Mouse (Mus musculus): ENCODE measurements around the gene Trabd2b. TPM values are rescaled to one million over a fixed set of nuclear protein-coding genes. Genes with fewer than 3 reads are reported as not detected.

Trabd2b gene
- polyA plus RNA-seq, 1 experiment from 2014 or later, result 1.3 TPM

GRCm38 (mm10) chr4:114557731-114558130, 151.2 kb downstream of the Trabd2b start:
- no peak for ATAC-seq (replicated peaks; ENCODE audit: low FRiP score)
- H3K4me2 ChIP-seq, result no peak overlapping the region
- no peaks in the 10 kb centered on the region for H3K36me3 ChIP-seq (ENCODE audit: control insufficient read depth, insufficient read depth, low read length)
- H3K27me3 ChIP-seq (replicated peaks; ENCODE audit: control insufficient read depth, insufficient read depth, low read length), result no peaks in the 10 kb centered on the region
- WGBS, result 50% methylated on average over 6 of the region's 6 CpGs
- no peak overlapping the region for H3K27ac ChIP-seq (ENCODE audit: low read depth, low read length)
- no peak overlapping the region for H3K9ac ChIP-seq (ENCODE audit: low read depth, low read length)
- H3K4me1 ChIP-seq (replicated peaks; ENCODE audit: control insufficient read depth, insufficient read depth, low read length), result no peaks in the 10 kb centered on the region
- no peaks in the 10 kb centered on the region for H3K9me3 ChIP-seq (ENCODE audit: control insufficient read depth, low read length)
- no peak for DNase-seq (ENCODE audit: low spot score)
- H3K4me3 ChIP-seq (ENCODE audit: low read depth, low read length), result no peak overlapping the region

- DNase-seq (ENCODE audit: low spot score) (no peak), ATAC-seq (replicated peaks; ENCODE audit: low FRiP score) (no peak)
- H3K9ac ChIP-seq (ENCODE audit: low read depth, low read length), result no peak overlapping the region
- H3K4me1 ChIP-seq (replicated peaks; ENCODE audit: control insufficient read depth, insufficient read depth, low read length), result no peaks in the 10 kb centered on the region
- H3K4me2 ChIP-seq, result no peak overlapping the region
- no peaks in the 10 kb centered on the region for H3K9me3 ChIP-seq (ENCODE audit: control insufficient read depth, low read length)
- no peak overlapping the region for H3K27ac ChIP-seq (ENCODE audit: low read depth, low read length)
- no peaks in the 10 kb centered on the region for H3K36me3 ChIP-seq (ENCODE audit: control insufficient read depth, insufficient read depth, low read length)
- WGBS, result 34% methylated on average over 3 of the region's 3 CpGs
- no peaks in the 10 kb centered on the region for H3K27me3 ChIP-seq (replicated peaks; ENCODE audit: control insufficient read depth, insufficient read depth, low read length)
- no peak overlapping the region for H3K4me3 ChIP-seq (ENCODE audit: low read depth, low read length)
Observed at GRCm38 (mm10) chr4:114558487-114558886, 152.0 kb downstream of the Trabd2b start.

- Histone ChIP-seq H3K9ac (ENCODE audit: low read depth, low read length) (no peak overlapping the region), H3K36me3 (ENCODE audit: control insufficient read depth, insufficient read depth, low read length) (no peaks in the 10 kb centered on the region), H3K9me3 (ENCODE audit: control insufficient read depth, low read length) (no peaks in the 10 kb centered on the region), H3K27me3 (replicated peaks; ENCODE audit: control insufficient read depth, insufficient read depth, low read length) (no peaks in the 10 kb centered on the region), H3K4me3 (ENCODE audit: low read depth, low read length) (no peak overlapping the region), H3K4me2 (no peak overlapping the region), H3K27ac (ENCODE audit: low read depth, low read length) (no peak overlapping the region), H3K4me1 (replicated peaks; ENCODE audit: control insufficient read depth, insufficient read depth, low read length) (no peaks in the 10 kb centered on the region)
- WGBS, result 81% methylated on average over 17 of the region's 17 CpGs
- no peak for ATAC-seq (replicated peaks; ENCODE audit: low FRiP score)
- no peak for DNase-seq (ENCODE audit: low spot score)
Observed at GRCm38 (mm10) chr4:114560638-114561216, 154.2 kb downstream of the Trabd2b start.

DNA sequence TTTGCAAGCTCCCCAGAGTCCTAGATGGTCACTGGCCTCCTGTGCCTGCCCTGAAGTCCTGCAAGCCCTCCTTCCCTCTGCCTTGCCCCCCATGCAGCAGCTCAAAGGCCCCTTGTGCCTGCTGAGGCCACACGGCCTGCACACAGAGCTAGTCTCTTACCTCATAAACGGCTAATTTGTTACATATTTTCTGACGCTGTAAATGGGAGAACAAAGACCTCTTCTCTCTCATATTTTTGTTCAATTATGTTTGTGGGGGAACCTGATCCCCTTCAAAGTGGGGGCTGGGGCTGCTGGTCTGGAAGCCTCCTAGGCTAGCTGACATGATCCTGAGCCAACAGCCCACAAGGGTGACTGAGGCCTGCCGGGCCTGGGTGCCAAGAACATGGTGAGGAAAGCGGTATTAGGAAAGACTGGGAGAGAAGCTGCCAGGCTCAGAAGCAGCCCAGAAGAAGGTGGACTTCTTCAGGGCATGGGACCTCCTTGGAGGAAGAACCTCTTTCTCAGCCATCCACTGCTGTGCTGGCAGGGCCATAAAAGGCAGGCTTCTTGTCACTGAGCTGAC, 157.7 kb downstream of the Trabd2b start:
- no peaks in the 10 kb centered on the region for H3K36me3 ChIP-seq (ENCODE audit: control insufficient read depth, insufficient read depth, low read length)
- no peaks in the 10 kb centered on the region for H3K9me3 ChIP-seq (ENCODE audit: control insufficient read depth, low read length)
- H3K4me1 ChIP-seq (replicated peaks; ENCODE audit: control insufficient read depth, insufficient read depth, low read length), result no peaks in the 10 kb centered on the region
- H3K9ac ChIP-seq (ENCODE audit: low read depth, low read length), result no peak overlapping the region
- WGBS, result 81% methylated on average over 5 of the region's 5 CpGs
- DNase-seq (ENCODE audit: low spot score) (no peak), ATAC-seq (replicated peaks; ENCODE audit: low FRiP score) (no peak)
- no peak overlapping the region for H3K4me2 ChIP-seq
- H3K27ac ChIP-seq (ENCODE audit: low read depth, low read length), result no peak overlapping the region
- no peaks in the 10 kb centered on the region for H3K27me3 ChIP-seq (replicated peaks; ENCODE audit: control insufficient read depth, insufficient read depth, low read length)
- H3K4me3 ChIP-seq (ENCODE audit: low read depth, low read length), result no peak overlapping the region

DNA sequence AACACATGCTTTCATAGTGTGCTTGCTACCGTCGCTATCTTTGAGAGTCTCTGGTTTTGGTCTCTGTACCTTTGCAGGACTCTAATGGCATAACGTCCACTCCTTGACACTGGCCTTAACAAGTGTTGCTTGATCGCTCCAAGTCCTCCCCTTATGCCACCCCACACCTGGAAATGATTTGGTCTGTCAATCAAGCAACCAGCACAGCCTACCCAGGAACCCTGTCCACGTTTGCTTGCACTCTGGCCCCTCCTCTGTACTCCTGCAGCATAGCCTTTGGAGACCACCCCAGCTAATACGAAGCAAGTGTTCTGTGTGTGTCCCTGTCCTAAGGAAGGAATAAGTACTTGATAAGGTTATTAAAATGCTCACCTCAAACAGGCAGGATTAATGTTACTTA, 161.1 kb downstream of the Trabd2b start:
- Histone ChIP-seq H3K27ac (ENCODE audit: low read depth, low read length) (no peak overlapping the region), H3K4me3 (ENCODE audit: low read depth, low read length) (no peak overlapping the region), H3K4me1 (replicated peaks; ENCODE audit: control insufficient read depth, insufficient read depth, low read length) (no peaks in the 10 kb centered on the region), H3K9ac (ENCODE audit: low read depth, low read length) (no peak overlapping the region), H3K9me3 (ENCODE audit: control insufficient read depth, low read length) (no peaks in the 10 kb centered on the region), H3K4me2 (no peak overlapping the region), H3K36me3 (ENCODE audit: control insufficient read depth, insufficient read depth, low read length) (no peaks in the 10 kb centered on the region), H3K27me3 (replicated peaks; ENCODE audit: control insufficient read depth, insufficient read depth, low read length) (no peaks in the 10 kb centered on the region)
- ATAC-seq (replicated peaks; ENCODE audit: low FRiP score) (no peak), DNase-seq (ENCODE audit: low spot score) (no peak)
- 51% methylated on average over 6 of the region's 6 CpGs for WGBS

DNA sequence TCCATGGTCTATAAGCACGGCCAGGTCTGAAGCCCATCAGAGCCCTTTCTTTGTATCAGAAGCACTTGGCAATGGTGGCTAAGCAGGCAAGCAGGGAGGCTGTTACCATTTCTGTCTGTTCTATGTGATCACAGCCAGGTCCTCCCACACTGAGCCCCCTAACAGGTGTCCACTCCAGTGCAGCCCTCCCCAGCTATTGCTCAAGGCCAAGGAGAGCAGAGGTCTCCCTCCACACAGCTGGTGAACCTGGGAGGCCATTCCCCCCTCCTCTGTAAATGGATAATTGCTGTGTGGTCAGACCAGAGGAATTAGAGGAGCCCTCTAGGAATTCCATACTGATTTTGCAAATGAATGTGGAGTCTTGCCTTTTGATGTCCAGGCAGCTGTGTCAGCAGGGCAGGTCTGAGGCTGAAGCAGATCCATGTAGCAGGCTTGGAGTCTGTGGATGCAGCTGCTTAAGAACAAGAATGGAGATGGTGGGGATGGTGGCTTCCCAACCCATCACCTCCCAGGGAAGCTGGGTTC, 161.6 kb downstream of the Trabd2b start:
- Histone ChIP-seq H3K4me3 (ENCODE audit: low read depth, low read length) (no peak overlapping the region), H3K27ac (ENCODE audit: low read depth, low read length) (no peak overlapping the region), H3K9me3 (ENCODE audit: control insufficient read depth, low read length) (no peaks in the 10 kb centered on the region), H3K9ac (ENCODE audit: low read depth, low read length) (no peak overlapping the region), H3K4me1 (replicated peaks; ENCODE audit: control insufficient read depth, insufficient read depth, low read length) (no peaks in the 10 kb centered on the region), H3K36me3 (ENCODE audit: control insufficient read depth, insufficient read depth, low read length) (no peaks in the 10 kb centered on the region), H3K27me3 (replicated peaks; ENCODE audit: control insufficient read depth, insufficient read depth, low read length) (no peaks in the 10 kb centered on the region), H3K4me2 (no peak overlapping the region)
- DNase-seq (ENCODE audit: low spot score) (no peak), ATAC-seq (replicated peaks; ENCODE audit: low FRiP score) (no peak)
- WGBS, result 85% methylated on average over 1 of the region's 1 CpGs

- Histone ChIP-seq H3K9me3 (ENCODE audit: control insufficient read depth, low read length) (no peaks in the 10 kb centered on the region), H3K9ac (ENCODE audit: low read depth, low read length) (no peak overlapping the region), H3K4me2 (no peak overlapping the region), H3K4me1 (replicated peaks; ENCODE audit: control insufficient read depth, insufficient read depth, low read length) (no peaks in the 10 kb centered on the region), H3K27ac (ENCODE audit: low read depth, low read length) (no peak overlapping the region), H3K27me3 (replicated peaks; ENCODE audit: control insufficient read depth, insufficient read depth, low read length) (no peaks in the 10 kb centered on the region), H3K4me3 (ENCODE audit: low read depth, low read length) (no peak overlapping the region), H3K36me3 (ENCODE audit: control insufficient read depth, insufficient read depth, low read length) (no peaks in the 10 kb centered on the region)
- no peak for ATAC-seq (replicated peaks; ENCODE audit: low FRiP score)
- DNase-seq (ENCODE audit: low spot score), result no peak
- 50% methylated on average over 12 of the region's 12 CpGs for WGBS
Observed at GRCm38 (mm10) chr4:114578153-114578950, 171.8 kb downstream of the Trabd2b start.

DNA sequence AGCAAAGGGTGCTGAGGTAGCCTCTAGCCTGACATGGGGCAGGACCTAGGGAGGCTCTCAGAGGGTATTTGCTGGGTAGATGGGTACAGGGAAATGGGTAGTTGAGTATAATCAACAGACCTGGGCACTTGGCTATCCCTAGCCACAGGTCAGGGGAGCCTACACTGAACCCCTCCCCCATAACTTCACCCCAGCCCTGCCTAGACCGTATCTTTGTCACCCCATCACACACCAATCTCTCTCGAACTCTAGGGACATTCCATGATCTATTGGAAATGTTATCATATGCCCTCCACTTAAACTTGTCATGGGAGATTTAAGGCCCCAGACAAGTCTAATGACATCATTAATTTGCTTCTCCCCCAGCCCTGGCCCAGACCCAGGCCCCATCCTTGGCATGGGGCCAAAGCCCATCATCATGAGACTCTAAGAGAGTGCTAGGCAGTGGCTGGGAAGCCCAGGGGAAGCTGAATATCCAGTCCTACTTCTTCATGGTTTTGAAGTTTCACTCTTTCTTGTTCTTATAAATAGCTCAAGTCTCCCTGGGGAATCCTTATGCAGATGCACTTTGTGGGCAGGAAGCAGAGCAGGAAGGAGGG, 177.1 kb downstream of the Trabd2b start:
- Histone ChIP-seq H3K36me3 (ENCODE audit: control insufficient read depth, insufficient read depth, low read length) (no peaks in the 10 kb centered on the region), H3K9ac (ENCODE audit: low read depth, low read length) (no peak overlapping the region), H3K4me3 (ENCODE audit: low read depth, low read length) (no peak overlapping the region), H3K4me2 (no peak overlapping the region), H3K4me1 (replicated peaks; ENCODE audit: control insufficient read depth, insufficient read depth, low read length) (no peaks in the 10 kb centered on the region), H3K27ac (ENCODE audit: low read depth, low read length) (no peak overlapping the region), H3K27me3 (replicated peaks; ENCODE audit: control insufficient read depth, insufficient read depth, low read length) (no peaks in the 10 kb centered on the region), H3K9me3 (ENCODE audit: control insufficient read depth, low read length) (no peaks in the 10 kb centered on the region)
- no peak for DNase-seq (ENCODE audit: low spot score)
- 64% methylated on average over 2 of the region's 2 CpGs for WGBS
- ATAC-seq (replicated peaks; ENCODE audit: low FRiP score), result no peak; the same call in 1 of the 2 replicates
